Mouse (Mus musculus) cerebellum, adult 2 months (tissue): ENCODE results near the gene Rgp1. TPM values are rescaled to one million over a fixed set of nuclear protein-coding genes. Genes with fewer than 3 reads are reported as not detected.

Source experiments
- DNase-seq, 2 experiments: peaks; one replicate each; pipeline ENCODE4 v3.0.0; 2021
- H3K27ac ChIP-seq: fragments of 200-500 bp; 2 replicates; pipeline ENCODE4 v1.5.1; 2012; ENCODE audit warnings: low read length, control low read depth, inconsistent platforms; ENCODE audit not compliant: insufficient read depth
- H3K27me3 ChIP-seq: fragments of 200-500 bp; 2 replicates; pipeline ENCODE4 v1.6.1; 2012; ENCODE audit warnings: inconsistent platforms, mild to moderate bottlenecking, low read length, moderate library complexity; ENCODE audit not compliant: control insufficient read depth, insufficient read depth
- H3K4me1 ChIP-seq: fragments of 200-500 bp; 2 replicates; pipeline ENCODE4 v1.6.1; 2011; ENCODE audit warnings: low read length; ENCODE audit not compliant: control insufficient read depth, insufficient read depth
- H3K4me3 ChIP-seq: fragments of 200-500 bp; replicated peaks from 2 replicates; pipeline ENCODE3; 2011; ENCODE audit warnings: mild to moderate bottlenecking, low read depth, low read length, control low read depth; ENCODE audit not compliant: insufficient read depth
- CTCF ChIP-seq: fragments of 200-500 bp; IDR thresholded peaks from 2 replicates; pipeline ENCODE4 v1.5.1; 2011; ENCODE audit warnings: low read depth, mild to moderate bottlenecking, control low read depth, low read length, moderate library complexity, borderline replicate concordance; ENCODE audit not compliant: insufficient read depth
- POLR2A ChIP-seq: fragments of 200-500 bp; IDR thresholded peaks from 2 replicates; pipeline ENCODE4 v1.6.1; 2011; ENCODE audit warnings: low read length, control low read depth, borderline replicate concordance; ENCODE audit not compliant: insufficient read depth
- WGBS: fragments of 180-500 bp; shearing (Covaris S2); methylation state at CpG from one replicate; pipeline ENCODE4 v1.1.7; 2018; 5-methylcytosine and 5-hydroxymethylcytosine counted together
- polyA plus RNA-seq: library from polyadenylated mRNA; depleted of rRNA; stranded (reverse); fragments of >200 nt; gene quantifications from 2 replicates; pipeline ENCODE4 v1.2.3, GENCODE M21; 2012

Gene Rgp1
- polyA plus RNA-seq, 1 experiment = 30.3 TPM

- H3K27me3 ChIP-seq = no peaks in the 10 kb centered on the region
- no peak overlapping the region for H3K27ac ChIP-seq
- peak overlapping the region; percentile 86 for H3K4me3 ChIP-seq
- WGBS = 81% methylated on average over 4 of the region's 4 CpGs
- TF ChIP-seq POLR2A = no peak
- TF ChIP-seq CTCF = no peak
- peaks cover 19% of the 10 kb centered on the region for H3K4me1 ChIP-seq
- no peak for DNase-seq
Observed at GRCm38 (mm10) chr4:43563601-43563875, 15.0 kb upstream of the Rgp1 start.

DNA sequence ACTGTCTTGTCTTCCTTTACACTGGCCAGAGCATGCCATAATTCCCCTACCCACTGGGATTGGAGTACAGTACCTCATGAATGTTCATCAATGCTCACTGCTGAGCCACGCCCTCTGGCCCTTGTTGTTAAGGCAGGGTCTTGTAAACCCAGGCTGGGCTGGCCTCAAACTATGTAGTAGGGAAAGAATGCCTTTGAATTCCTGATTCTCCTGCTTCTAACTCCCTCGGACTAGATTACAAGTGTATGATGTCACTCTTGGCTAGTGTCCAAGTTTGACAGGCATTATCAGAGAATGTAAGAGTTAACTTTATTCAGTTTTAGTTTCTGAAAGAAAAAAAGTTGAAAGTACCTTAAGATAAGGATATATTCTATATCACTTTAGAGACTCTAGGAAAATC, 14.3 kb upstream of the Rgp1 start:
- Histone ChIP-seq H3K27me3 (no peaks in the 10 kb centered on the region), H3K4me1 (peaks cover 25% of the 10 kb centered on the region), H3K27ac (no peak overlapping the region), H3K4me3 (no peak overlapping the region)
- WGBS = 33% methylated on average over 2 of the region's 2 CpGs
- DNase-seq = no peak
- TF ChIP-seq POLR2A (no peak), CTCF (no peak)

DNA sequence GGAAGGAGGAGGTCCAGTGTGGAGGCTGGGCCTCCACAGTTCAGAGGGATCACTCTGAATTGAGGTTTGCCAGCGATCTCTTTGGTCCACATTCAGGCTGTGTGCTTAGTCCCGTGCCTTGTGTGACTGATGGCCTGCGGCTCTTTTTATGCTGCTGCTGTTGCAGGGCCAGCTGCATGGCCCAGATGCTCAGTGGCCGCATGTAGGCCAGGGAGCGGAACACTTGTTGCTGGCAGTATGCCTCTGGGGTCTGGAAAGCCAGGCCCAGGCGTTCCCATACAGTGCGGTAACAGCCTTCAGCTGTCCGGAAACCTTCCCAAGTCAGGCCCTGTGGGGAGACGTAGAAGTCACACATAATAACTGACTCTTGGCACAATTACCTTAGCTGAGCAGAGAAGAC, 11.4 kb upstream of the Rgp1 start:
- Histone ChIP-seq H3K4me3 (no peak overlapping the region), H3K27me3 (no peaks in the 10 kb centered on the region), H3K4me1 (peaks cover 24% of the 10 kb centered on the region), H3K27ac (no peak overlapping the region)
- WGBS = 85% methylated on average over 9 of the region's 9 CpGs
- no peak for DNase-seq
- no peak for TF ChIP-seq POLR2A
- no peak for TF ChIP-seq CTCF

GRCm38 (mm10) chr4:43571395-43572045, 7.0 kb upstream of the Rgp1 start:
- H3K27me3 ChIP-seq = no peaks in the 10 kb centered on the region
- DNase-seq = no peak
- H3K4me3 ChIP-seq = no peak overlapping the region
- H3K27ac ChIP-seq = no peak overlapping the region; the same call in 1 of the 2 replicates
- H3K4me1 ChIP-seq = peaks cover 14% of the 10 kb centered on the region
- TF ChIP-seq POLR2A (no peak), CTCF (no peak)
- 57% methylated on average over 6 of the region's 6 CpGs for WGBS

- WGBS = 84% methylated on average over 4 of the region's 4 CpGs
- H3K4me3 ChIP-seq = no peak overlapping the region
- no peaks in the 10 kb centered on the region for H3K27me3 ChIP-seq
- H3K4me1 ChIP-seq = peaks cover 17% of the 10 kb centered on the region
- TF ChIP-seq POLR2A = no peak
- no peak for TF ChIP-seq CTCF
- H3K27ac ChIP-seq = no peak overlapping the region
- DNase-seq = no peak
Observed at GRCm38 (mm10) chr4:43573561-43573960, 5.0 kb upstream of the Rgp1 start.

DNA sequence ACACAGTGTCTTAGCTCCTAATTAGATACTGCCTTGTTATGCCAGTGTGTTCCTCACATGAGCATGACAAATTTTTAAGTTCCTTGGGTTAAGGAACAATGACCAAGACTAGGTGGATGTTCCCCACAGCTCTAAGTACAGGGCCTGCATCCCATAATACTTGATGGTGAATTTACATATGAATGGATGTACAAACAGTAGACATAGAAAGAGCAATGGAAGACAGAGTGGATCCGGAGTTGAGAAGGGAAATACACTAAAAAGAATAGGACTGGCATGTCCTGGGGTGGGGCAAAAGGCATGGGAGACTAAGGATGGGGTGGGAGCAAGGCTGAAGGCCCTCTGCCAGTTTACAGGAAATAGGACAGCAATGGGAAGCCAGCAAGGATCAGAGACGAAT, 3.2 kb upstream of the Rgp1 start:
- 18% methylated on average over 2 of the region's 2 CpGs for WGBS

DNA sequence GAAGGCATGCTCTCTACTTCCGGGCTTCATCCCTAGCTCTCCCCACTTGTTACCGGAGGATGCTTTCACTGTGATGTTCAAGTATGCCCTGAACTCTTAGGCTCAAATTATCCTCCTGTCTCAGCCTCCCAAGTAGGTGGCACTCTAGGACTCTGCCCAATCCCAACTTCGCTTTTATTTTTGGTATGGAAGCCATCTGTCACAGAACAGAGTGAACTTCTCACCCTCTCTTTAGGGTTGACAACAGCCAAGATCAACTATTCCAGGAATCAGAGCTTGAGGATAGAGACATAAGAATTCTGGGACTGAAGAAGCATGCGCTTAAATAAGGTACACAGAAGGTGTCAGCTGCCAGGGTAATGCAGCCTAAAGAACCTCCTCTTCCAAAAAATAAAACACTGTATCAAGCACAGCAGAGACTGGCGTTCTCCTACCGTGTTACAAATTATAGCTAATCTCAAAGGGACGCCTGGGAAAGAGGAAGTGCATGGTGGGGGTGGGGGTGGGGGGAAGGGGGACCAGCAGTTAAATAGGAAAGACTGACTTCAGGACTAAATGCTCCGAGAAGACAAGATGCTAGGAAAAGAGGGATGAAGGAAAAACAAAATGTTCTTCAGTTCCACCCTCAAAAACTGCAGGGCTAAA, 1.2 kb upstream of the Rgp1 start:
- DNase-seq = no peak
- Histone ChIP-seq H3K4me3 (peak overlapping the region; percentile 83), H3K27ac (no peak overlapping the region), H3K4me1 (peaks cover 3% of the 10 kb centered on the region), H3K27me3 (no peaks in the 10 kb centered on the region)
- 28% methylated on average over 8 of the region's 8 CpGs for WGBS
- TF ChIP-seq POLR2A (no peak), CTCF (no peak)

More for the DNA sequence above, 3.2 kb upstream of the Rgp1 start:
- TF ChIP-seq POLR2A = no peak
- no peak for TF ChIP-seq CTCF
- Histone ChIP-seq H3K27ac (no peak overlapping the region), H3K4me3 (no peak overlapping the region), H3K4me1 (peaks cover 6% of the 10 kb centered on the region), H3K27me3 (no peaks in the 10 kb centered on the region)
- no peak for DNase-seq

DNA sequence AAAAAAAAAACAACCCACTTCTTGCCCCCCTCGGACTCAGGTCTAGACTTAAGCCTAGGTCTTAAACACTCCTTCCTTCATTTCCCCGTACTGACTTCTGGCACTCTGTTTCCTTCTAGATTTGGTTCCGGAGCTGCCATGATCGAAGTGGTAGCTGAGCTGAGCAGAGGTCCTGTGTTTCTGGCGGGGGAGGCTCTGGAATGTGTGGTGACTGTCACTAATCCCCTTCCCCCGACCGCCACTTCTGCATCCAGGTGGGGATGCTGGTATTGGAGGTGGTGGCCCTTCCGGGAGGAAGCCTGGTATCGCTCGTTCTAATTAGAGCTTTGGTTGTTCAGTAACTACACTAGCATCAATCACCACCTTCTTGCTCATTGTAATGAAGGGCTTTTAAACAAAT, 741 bp downstream of the Rgp1 start:
- Histone ChIP-seq H3K4me1 (peaks cover 3% of the 10 kb centered on the region), H3K4me3 (peak overlapping the region; percentile 83), H3K27ac (no peak overlapping the region), H3K27me3 (no peaks in the 10 kb centered on the region)
- WGBS = 3% methylated on average over 10 of the region's 10 CpGs
- peak in 1 of 2 experiments; percentile 23 for DNase-seq
- TF ChIP-seq POLR2A (no peak), CTCF (no peak)
